Mouse (Mus musculus): ENCODE measurements around the gene Olfr724. TPM values are rescaled to one million over a fixed set of nuclear protein-coding genes. Genes with fewer than 3 reads are reported as not detected.
"Not testable (repeated sequence)": the region's sequence is repeated elsewhere in the genome, so short reads cannot be mapped to it uniquely, and the experiment has no call there.

Gene Olfr724
- not detected for total RNA-seq (2021)

- intact Hi-C loops (cut with DNase I); DNase-seq (ENCODE audit: low spot score in 2 of 2): not testable (repeated sequence)
Observed at GRCm38 (mm10) chr14:49963174-49963573, at the start of gene Olfr724. Gene Olfr724 (minus strand): TSS chr14:49963274.

- DNase-seq (ENCODE audit: low spot score in 2 of 2), result no peak
- intact Hi-C loops (cut with DNase I), result no loop called here
Observed at GRCm38 (mm10) chr14:49955890-49956289, 7.2 kb downstream of the Olfr724 start.

- DNase-seq (ENCODE audit: low spot score in 2 of 2), result not testable (repeated sequence)
- intact Hi-C loops (cut with DNase I), result loop anchor here (1.0 kb wide), 1 partner anchor 33 kb away; no protein-coding TSS in a partner anchor
Observed at GRCm38 (mm10) chr14:49931687-49932086, 31.4 kb downstream of the Olfr724 start, which contains the start of gene Olfr723. Gene Olfr723 (minus strand): TSS chr14:49931787.

Other genes with a start within 250 kb of the Olfr724 start
- 10 to 100 TPM; 24.2 to 26.4 TPM for gene Armh4, start 179.9 kb downstream of the Olfr724 start, total RNA-seq (2021)
- gene Olfr722, start 61.3 kb downstream of the Olfr724 start, total RNA-seq (2021), result not detected
- not detected for gene Olfr723, start 31.5 kb downstream of the Olfr724 start, total RNA-seq (2021)
- gene Olfr725, start 77.1 kb upstream of the Olfr724 start, total RNA-seq (2021), result not detected
- gene Olfr726, start 127.7 kb upstream of the Olfr724 start, total RNA-seq (2021), result not detected
- not detected for gene Olfr727, start 159.9 kb upstream of the Olfr724 start, total RNA-seq (2021)
- not detected for gene Olfr728, start 179.4 kb upstream of the Olfr724 start, total RNA-seq (2021)
- gene Olfr729, start 189.6 kb upstream of the Olfr724 start, total RNA-seq (2021), result not detected
- gene Olfr730, start 224.9 kb upstream of the Olfr724 start, total RNA-seq (2021), result not detected

All from left cerebral cortex, postnatal 36 days (tissue).